Mouse (Mus musculus) T-helper 17 cell (primary cell): ENCODE results near the gene Spata31d1d.

Source experiments
- in situ Hi-C, 2 experiments: fragments of 300-600 bp; cut with MboI, MseI; formaldehyde crosslinking; loops; 1 replicate in 1 of 2; 2 replicates in 1 of 2; pipeline ENCODE4 v1.15.1; 2025; ENCODE audit warnings: high pct_unique_total_duplicates in 2 of 2

Gene Spata31d1d

GRCm38 (mm10) chr13:59731652-59732051, at the start of gene Spata31d1d:
Gene Spata31d1d, minus strand, starts transcription at chr13:59731752.
- in situ Hi-C loops: loop anchor here in 1 of 2 experiments (5.0 kb wide), 1 partner anchor 1089 kb away; no protein-coding TSS in a partner anchor

GRCm38 (mm10) chr13:59779744-59780264, 48.3 kb upstream of the Spata31d1d start:
- in situ Hi-C loops: loop anchor here (5.0 kb wide), 1 partner anchor 37 kb away; no protein-coding TSS in a partner anchor

DNA sequence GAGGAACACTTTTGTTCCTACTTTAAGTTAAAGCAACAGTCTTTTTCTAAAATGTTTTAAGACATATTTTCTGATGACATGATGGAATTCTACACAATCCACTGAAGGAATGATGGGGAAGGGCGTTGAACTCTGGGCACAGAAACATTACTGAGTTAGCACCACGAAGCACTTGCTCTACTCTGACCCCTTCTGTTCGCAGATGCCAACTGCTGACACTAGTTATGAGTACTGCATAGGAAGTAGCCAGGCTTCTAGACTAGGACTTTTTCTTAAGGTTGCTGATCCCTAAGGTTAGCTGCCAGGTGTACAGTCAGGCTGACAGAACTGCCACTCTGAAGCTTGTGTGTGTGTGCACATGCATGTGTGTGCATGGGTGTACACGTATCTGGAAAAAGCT, 47.7 kb upstream of the Spata31d1d start:
- in situ Hi-C loops: loop anchor here in 1 of 2 experiments (5.0 kb wide), 1 partner anchor 38 kb away; no protein-coding TSS in a partner anchor

DNA sequence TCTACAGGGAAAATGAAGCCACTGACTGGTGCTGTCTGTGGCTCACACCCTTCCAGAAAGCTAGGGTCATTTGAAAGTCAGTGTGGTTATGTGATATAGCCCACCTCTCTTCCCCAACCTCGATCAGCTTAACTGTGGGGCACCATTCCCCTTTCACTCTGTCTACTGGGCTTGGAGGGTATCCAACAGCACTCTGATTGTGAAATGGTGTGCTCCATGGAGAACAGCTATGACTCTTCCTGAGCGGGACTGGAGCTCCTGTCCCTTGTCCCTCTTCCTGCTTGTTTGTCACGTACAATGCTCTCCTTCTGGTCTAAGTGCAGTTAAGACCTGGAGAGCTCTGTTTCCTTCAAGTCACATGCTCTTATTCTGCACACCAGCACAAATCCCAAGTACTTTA, 43.6 kb upstream of the Spata31d1d start:
- in situ Hi-C loops: loop anchor here in 1 of 2 experiments (5.0 kb wide), 1 partner anchor 42 kb away; no protein-coding TSS in a partner anchor

- in situ Hi-C loops: loop anchor here in 1 of 2 experiments (25.0 kb wide), 1 partner anchor 1384 kb away; the partner anchor contains the start of gene 2210016F16Rik
Measured at GRCm38 (mm10) chr13:59771257-59771656, 39.7 kb upstream of the Spata31d1d start.

- in situ Hi-C loops: loop anchor here in 1 of 2 experiments (25.0 kb wide), 1 partner anchor 1384 kb away; the partner anchor contains the start of gene 2210016F16Rik
Measured at GRCm38 (mm10) chr13:59770847-59771246, 39.3 kb upstream of the Spata31d1d start.

- in situ Hi-C loops: loop anchor here in 1 of 2 experiments (25.0 kb wide), 1 partner anchor 1383 kb away; the partner anchor contains the start of gene 2210016F16Rik
Measured at GRCm38 (mm10) chr13:59770164-59770562, 38.6 kb upstream of the Spata31d1d start.

GRCm38 (mm10) chr13:59769296-59770163, 38.0 kb upstream of the Spata31d1d start, which contains the start of gene Isca1:
Gene Isca1, minus strand, starts transcription at chr13:59769810.
- in situ Hi-C loops: loop anchor here in 1 of 2 experiments (25.0 kb wide), 1 partner anchor 1382 kb away; the partner anchor contains the start of gene 2210016F16Rik

- in situ Hi-C loops: loop anchor here in 1 of 2 experiments (25.0 kb wide), 1 partner anchor 1381 kb away; the partner anchor contains the start of gene 2210016F16Rik
Measured at GRCm38 (mm10) chr13:59768531-59768930, 37.0 kb upstream of the Spata31d1d start.

GRCm38 (mm10) chr13:59766786-59767515, 35.4 kb upstream of the Spata31d1d start:
- in situ Hi-C loops: loop anchor here in 1 of 2 experiments (25.0 kb wide), 1 partner anchor 1380 kb away; the partner anchor contains the start of gene 2210016F16Rik

DNA sequence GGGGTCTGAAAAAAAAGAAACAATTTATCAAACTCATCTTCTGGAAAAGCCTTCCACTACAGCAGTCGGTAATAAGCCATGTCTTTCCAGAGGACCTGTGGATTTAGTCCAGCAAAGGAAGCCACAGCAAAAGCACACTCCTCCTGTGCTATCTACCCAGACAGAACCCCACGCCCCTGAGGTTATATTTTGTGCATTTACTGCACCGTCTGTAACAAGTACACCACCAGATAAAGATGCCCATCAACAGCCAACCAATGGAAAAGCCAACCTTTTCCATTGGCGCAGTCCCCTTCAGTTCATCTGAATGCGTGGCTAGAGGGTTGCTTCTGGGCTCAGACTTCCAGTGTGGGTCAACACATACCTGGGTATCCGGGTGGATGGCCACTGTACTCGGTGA, 31.2 kb upstream of the Spata31d1d start:
- in situ Hi-C loops: loop anchor here in 1 of 2 experiments (25.0 kb wide), 1 partner anchor 1375 kb away; the partner anchor contains the start of gene 2210016F16Rik

DNA sequence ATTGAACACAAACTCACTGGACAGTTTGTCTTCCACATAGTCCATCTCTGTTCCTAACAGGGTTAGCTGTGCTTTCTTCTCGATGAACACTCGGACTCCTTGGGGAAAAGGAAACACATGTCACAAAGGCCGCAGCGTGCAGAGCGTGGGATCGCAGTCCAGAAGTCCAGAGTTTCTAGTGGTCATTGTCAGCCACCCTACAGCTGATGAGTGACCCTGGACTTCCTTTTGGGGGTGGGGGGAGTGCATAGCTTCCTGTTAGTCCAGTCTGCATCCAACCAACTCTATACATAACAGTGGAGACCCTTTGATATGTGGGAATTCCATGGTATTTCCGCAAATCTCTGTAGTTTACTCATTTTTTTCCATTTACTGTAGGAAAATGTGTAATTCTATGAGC, 25.4 kb upstream of the Spata31d1d start:
- in situ Hi-C loops: loop anchor here in 1 of 2 experiments (10.0 to 25.0 kb wide), 2 partner anchors 708 to 1370 kb away; partner anchors contain the start of gene 2210016F16Rik

- in situ Hi-C loops: loop anchor here in 1 of 2 experiments (10.0 to 25.0 kb wide), 2 partner anchors 714 to 1363 kb away; partner anchors contain the start of gene 2210016F16Rik
Measured at GRCm38 (mm10) chr13:59750310-59750709, 18.8 kb upstream of the Spata31d1d start.

GRCm38 (mm10) chr13:59746711-59747110, 15.2 kb upstream of the Spata31d1d start, which contains the start of gene 1700014D04Rik:
Gene 1700014D04Rik, minus strand, starts transcription at chr13:59746752.
- in situ Hi-C loops: no loop called here

GRCm38 (mm10) chr13:59746164-59746563, 14.6 kb upstream of the Spata31d1d start:
- in situ Hi-C loops: no loop called here

DNA sequence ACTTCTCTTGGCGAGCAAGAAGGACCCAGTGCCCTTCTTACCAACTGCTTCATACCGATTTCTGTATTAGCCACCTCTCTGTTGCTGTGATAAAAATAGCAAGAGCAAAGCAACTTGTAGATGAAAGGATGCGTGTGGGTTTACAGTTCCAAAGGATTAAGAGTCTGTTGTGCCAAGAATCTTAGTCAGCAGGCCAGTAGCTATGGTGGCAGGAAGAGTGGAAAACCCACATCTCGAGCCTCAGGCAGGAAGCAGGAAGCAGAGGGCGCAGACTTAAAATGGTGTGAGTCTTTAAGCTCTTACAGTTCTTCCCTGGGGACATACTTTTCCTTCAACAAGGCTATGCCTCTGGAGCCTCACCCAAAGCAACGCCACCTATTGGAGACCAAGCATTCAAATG, 13.9 kb upstream of the Spata31d1d start:
- in situ Hi-C loops: no loop called here

- in situ Hi-C loops: no loop called here
Measured at GRCm38 (mm10) chr13:59741697-59742096, 10.1 kb upstream of the Spata31d1d start.

DNA sequence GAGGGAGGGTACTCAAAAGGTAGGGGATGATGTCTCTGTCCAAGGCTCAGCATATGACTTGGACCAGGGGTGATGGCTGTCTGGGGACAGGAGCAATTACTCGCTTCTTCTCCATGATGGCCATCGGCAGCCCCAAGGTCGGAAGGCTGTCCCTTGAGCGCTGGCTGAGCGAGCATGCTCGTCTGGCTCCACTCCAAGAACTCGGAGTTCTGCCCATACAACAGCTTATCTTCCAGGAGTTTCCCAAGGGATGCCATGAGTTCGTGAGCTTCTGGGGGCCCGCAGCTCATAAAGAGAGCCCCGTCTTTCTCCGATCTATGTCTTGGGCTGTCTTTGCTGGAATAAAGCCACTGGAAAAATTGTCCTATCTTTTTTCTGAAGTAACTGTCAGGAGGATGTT, 9.5 kb upstream of the Spata31d1d start:
- in situ Hi-C loops: no loop called here

- in situ Hi-C loops: no loop called here
Measured at GRCm38 (mm10) chr13:59739397-59739796, 7.8 kb upstream of the Spata31d1d start.

GRCm38 (mm10) chr13:59738455-59738854, 6.9 kb upstream of the Spata31d1d start:
- in situ Hi-C loops: no loop called here

DNA sequence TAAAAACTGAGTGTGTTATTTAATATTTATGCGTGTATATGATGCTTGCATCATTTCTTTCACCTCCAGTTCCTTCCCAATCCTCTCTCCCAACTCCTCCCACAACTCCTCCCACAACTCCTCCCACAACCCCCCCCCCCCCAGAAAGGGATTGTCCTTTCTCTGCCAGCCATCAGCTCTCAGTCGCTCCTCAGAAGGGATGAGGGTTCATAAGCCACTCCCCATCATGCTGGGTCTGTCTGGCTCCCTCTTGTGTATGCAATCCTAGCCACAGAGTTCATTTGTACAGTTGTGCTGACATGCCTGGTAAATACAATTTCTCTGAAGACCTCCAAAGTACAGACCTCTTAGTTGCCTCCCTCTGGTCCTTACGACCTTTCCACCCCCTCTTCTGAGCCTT, 3.6 kb upstream of the Spata31d1d start:
- in situ Hi-C loops: no loop called here
